Mouse (Mus musculus) forebrain, embryonic 15.5 days (tissue): ENCODE measurements around the gene Tcf21. TPM values are rescaled to one million over a fixed set of nuclear protein-coding genes. Genes with fewer than 3 reads are reported as not detected.

Experiments
- ATAC-seq: fragments of 200-750 bp; cut with Nextera tagmentation; replicated peaks from 2 replicates; pipeline ENCODE4 v1.8.0; 2017; ENCODE audit warnings: mild to moderate bottlenecking, moderate TSS enrichment, moderate library complexity
- H3K27ac ChIP-seq: fragments of 300-500 bp; sonication (generic); replicated peaks from 2 replicates; pipeline ENCODE4 v1.5.1; 2015; ENCODE audit warnings: mild to moderate bottlenecking, inconsistent platforms
- H3K27me3 ChIP-seq: fragments of 300-500 bp; sonication (generic); 2 replicates; pipeline ENCODE4 v1.6.1; 2015; ENCODE audit warnings: inconsistent platforms
- H3K36me3 ChIP-seq: fragments of 300-500 bp; sonication (generic); 2 replicates; pipeline ENCODE4 v1.6.1; 2015; ENCODE audit warnings: mild to moderate bottlenecking, inconsistent platforms
- H3K4me1 ChIP-seq: fragments of 300-500 bp; sonication (generic); 2 replicates; pipeline ENCODE4 v1.6.1; 2015; ENCODE audit warnings: inconsistent platforms
- H3K4me2 ChIP-seq: fragments of 300-500 bp; sonication (generic); replicated peaks from 2 replicates; pipeline ENCODE4 v1.6.1; 2015; ENCODE audit warnings: mild to moderate bottlenecking, inconsistent platforms
- H3K4me3 ChIP-seq: fragments of 300-500 bp; sonication (generic); 2 replicates; pipeline ENCODE4 v1.5.1; 2015; ENCODE audit warnings: mild to moderate bottlenecking, inconsistent platforms
- H3K9ac ChIP-seq: fragments of 300-500 bp; sonication (generic); replicated peaks from 2 replicates; pipeline ENCODE4 v1.6.1; 2015; ENCODE audit warnings: mild to moderate bottlenecking, inconsistent platforms
- H3K9me3 ChIP-seq: fragments of 300-500 bp; sonication (generic); 2 replicates; pipeline ENCODE4 v1.6.1; 2016; ENCODE audit warnings: inconsistent platforms
- WGBS: fragments of 180-500 bp; shearing (Covaris S2); methylation state at CpG from one replicate; pipeline ENCODE4 v1.1.7; 2015; ENCODE audit warnings: mixed read lengths; 5-methylcytosine and 5-hydroxymethylcytosine counted together
- polyA plus RNA-seq: library from polyadenylated mRNA; unstranded; fragments of >200 nt; fragmentation: Nextera tagmentation; extraction: Ambion mirVana; gene quantifications from 2 replicates; pipeline ENCODE4 v1.2.1, GENCODE M21; 2015

Gene Tcf21
- polyA plus RNA-seq = 0.29 and 0.45 TPM in 2 replicates

DNA sequence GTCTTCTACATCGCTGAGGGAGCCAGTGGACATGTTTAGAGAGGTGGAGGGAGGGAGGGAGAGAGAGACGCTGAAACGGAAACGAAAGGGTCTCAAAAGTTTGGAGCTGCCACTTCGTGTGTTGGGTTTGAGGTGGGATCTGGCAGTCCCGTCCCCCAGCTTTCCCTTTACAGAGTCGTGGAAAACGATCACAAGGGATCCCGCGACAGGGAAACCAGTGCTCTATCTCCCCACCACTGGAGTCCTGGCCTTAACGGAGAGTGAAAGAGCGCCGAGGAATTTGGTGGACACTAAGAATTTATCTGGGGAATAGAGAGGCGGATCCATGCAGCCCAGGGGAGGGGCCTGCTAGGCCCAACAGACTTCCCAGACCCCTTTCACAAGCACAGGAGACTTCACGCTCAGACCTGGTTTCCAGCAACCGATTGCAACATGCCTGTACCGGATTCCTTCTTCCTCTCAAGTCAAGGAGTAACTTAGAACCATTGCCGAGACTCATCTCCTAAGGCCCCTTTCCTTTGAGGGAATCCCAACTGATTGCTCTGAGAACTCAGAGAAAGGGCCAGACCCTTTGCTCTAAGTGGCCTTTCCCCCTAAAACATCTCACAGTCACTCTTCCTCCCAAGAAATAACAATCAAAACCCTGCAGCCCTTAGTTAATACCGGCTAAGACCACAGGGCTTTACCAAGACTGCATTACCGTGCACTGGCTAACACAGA, at the start of gene Tcf21:
Gene Tcf21, minus strand, starts transcription at position 304 of the 720 bp plus-strand sequence.
- Histone ChIP-seq H3K4me1 (peaks cover 11% of the 10 kb centered on the region; the same call in 1 of the 2 replicates), H3K27ac (no peak within 1 kb of the TSS), H3K4me2 (no peak within 1 kb of the TSS), H3K9me3 (no peaks in the 10 kb centered on the region), H3K36me3 (no peaks in the 10 kb centered on the region), H3K27me3 (peaks cover 91% of the 10 kb centered on the region), H3K4me3 (peak within 1 kb of the TSS; percentile 11; the same call in 1 of the 2 replicates), H3K9ac (no peak within 1 kb of the TSS)
- ATAC-seq = no peak
- 2% methylated on average over 20 of the region's 20 CpGs for WGBS

DNA sequence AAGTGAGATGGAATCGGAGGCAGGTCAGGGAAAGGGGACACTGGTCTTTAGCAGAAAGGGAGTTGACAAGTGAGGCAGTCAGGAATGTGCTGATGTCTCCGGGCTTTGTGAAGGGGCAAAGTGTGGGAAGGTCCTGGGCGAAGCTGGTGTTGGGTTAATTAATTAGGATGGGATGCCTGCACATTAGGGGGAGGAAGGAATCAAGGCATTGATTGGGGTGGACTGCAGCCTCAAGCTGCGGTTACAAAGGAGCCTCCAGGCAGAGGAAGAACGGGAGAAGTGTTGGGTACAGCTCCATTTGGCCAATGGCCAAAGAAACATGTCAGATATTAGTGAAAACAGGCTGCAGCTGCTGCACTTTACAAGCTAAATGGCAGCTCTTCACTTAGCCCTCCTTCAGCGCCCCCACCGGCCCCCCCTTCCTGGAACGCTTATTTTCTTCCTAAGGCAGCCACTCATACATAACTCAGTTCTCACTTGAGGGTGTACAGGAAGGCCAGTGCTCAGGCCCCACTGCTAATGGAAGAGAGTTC, 48.5 kb upstream of the Tcf21 start:
- 8% methylated on average over 8 of the region's 8 CpGs for WGBS
- no peak overlapping the region for H3K9ac ChIP-seq

GRCm38 (mm10) chr10:22867210-22867609, 47.2 kb upstream of the Tcf21 start:
- no peak overlapping the region for H3K27ac ChIP-seq
- WGBS = 88% methylated on average over 2 of the region's 2 CpGs
- H3K4me2 ChIP-seq = no peak overlapping the region
- no peaks in the 10 kb centered on the region for H3K9me3 ChIP-seq
- H3K9ac ChIP-seq = no peak overlapping the region
- peaks cover 8% of the 10 kb centered on the region for H3K4me1 ChIP-seq
- H3K4me3 ChIP-seq = no peak overlapping the region
- no peak for ATAC-seq
- H3K36me3 ChIP-seq = no peaks in the 10 kb centered on the region
- H3K27me3 ChIP-seq = no peaks in the 10 kb centered on the region

More for the DNA sequence above, 48.5 kb upstream of the Tcf21 start:
- peak; percentile 76 for ATAC-seq
- no peak overlapping the region for H3K4me2 ChIP-seq
- no peak overlapping the region for H3K4me3 ChIP-seq
- H3K36me3 ChIP-seq = no peaks in the 10 kb centered on the region
- no peaks in the 10 kb centered on the region for H3K9me3 ChIP-seq
- H3K27ac ChIP-seq = no peak overlapping the region
- H3K27me3 ChIP-seq = no peaks in the 10 kb centered on the region
- H3K4me1 ChIP-seq = peaks cover 8% of the 10 kb centered on the region

- H3K4me3 ChIP-seq = no peak overlapping the region
- no peak for ATAC-seq
- H3K9ac ChIP-seq = no peak overlapping the region
- 27% methylated on average over 9 of the region's 9 CpGs for WGBS
- H3K9me3 ChIP-seq = no peaks in the 10 kb centered on the region
- H3K27ac ChIP-seq = no peak overlapping the region
- H3K4me1 ChIP-seq = no peaks in the 10 kb centered on the region
- no peak overlapping the region for H3K4me2 ChIP-seq
- no peaks in the 10 kb centered on the region for H3K27me3 ChIP-seq
- H3K36me3 ChIP-seq = no peaks in the 10 kb centered on the region
Observed at GRCm38 (mm10) chr10:22858111-22858510, 38.1 kb upstream of the Tcf21 start.

- no peak overlapping the region for H3K9ac ChIP-seq
- 51% methylated on average over 7 of the region's 7 CpGs for WGBS
- H3K4me2 ChIP-seq = no peak overlapping the region
- H3K36me3 ChIP-seq = no peaks in the 10 kb centered on the region
- H3K4me3 ChIP-seq = no peak overlapping the region
- no peaks in the 10 kb centered on the region for H3K27me3 ChIP-seq
- H3K27ac ChIP-seq = no peak overlapping the region
- ATAC-seq = no peak
- no peaks in the 10 kb centered on the region for H3K4me1 ChIP-seq
- H3K9me3 ChIP-seq = no peaks in the 10 kb centered on the region
Observed at GRCm38 (mm10) chr10:22854330-22854729, 34.4 kb upstream of the Tcf21 start.

DNA sequence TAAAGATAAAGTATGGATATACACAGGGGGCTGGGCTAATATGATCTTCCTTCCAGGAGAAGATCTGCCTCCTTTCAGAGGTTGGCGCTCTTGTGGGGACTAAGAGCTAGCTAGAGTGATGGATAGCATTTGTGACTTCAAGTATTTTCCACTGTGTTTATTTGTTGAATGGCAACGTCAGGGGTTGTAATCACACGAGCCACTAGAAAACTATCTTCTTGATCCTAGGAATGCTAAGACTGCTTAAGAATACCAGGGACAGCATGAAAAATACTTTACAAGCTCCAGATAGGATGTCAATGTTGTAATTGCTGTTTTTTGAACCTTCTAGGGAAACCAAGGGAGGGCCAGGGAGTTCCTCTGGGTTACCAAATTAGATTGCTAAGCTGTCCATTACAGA, 25.4 kb upstream of the Tcf21 start:
- Histone ChIP-seq H3K4me1 (no peaks in the 10 kb centered on the region; the same call in 1 of the 2 replicates), H3K9ac (no peak overlapping the region), H3K36me3 (no peaks in the 10 kb centered on the region), H3K27me3 (peaks cover 51% of the 10 kb centered on the region), H3K27ac (no peak overlapping the region), H3K4me3 (no peak overlapping the region), H3K4me2 (no peak overlapping the region), H3K9me3 (no peaks in the 10 kb centered on the region)
- 6% methylated on average over 3 of the region's 3 CpGs for WGBS
- no peak for ATAC-seq

- Histone ChIP-seq H3K4me1 (no peaks in the 10 kb centered on the region; the same call in 1 of the 2 replicates), H3K9ac (no peak overlapping the region), H3K27me3 (peaks cover 54% of the 10 kb centered on the region), H3K4me2 (no peak overlapping the region), H3K36me3 (no peaks in the 10 kb centered on the region), H3K27ac (no peak overlapping the region), H3K4me3 (no peak overlapping the region), H3K9me3 (no peaks in the 10 kb centered on the region)
- 5% methylated on average over 10 of the region's 10 CpGs for WGBS
- no peak for ATAC-seq
Observed at GRCm38 (mm10) chr10:22844731-22845130, 24.8 kb upstream of the Tcf21 start.

DNA sequence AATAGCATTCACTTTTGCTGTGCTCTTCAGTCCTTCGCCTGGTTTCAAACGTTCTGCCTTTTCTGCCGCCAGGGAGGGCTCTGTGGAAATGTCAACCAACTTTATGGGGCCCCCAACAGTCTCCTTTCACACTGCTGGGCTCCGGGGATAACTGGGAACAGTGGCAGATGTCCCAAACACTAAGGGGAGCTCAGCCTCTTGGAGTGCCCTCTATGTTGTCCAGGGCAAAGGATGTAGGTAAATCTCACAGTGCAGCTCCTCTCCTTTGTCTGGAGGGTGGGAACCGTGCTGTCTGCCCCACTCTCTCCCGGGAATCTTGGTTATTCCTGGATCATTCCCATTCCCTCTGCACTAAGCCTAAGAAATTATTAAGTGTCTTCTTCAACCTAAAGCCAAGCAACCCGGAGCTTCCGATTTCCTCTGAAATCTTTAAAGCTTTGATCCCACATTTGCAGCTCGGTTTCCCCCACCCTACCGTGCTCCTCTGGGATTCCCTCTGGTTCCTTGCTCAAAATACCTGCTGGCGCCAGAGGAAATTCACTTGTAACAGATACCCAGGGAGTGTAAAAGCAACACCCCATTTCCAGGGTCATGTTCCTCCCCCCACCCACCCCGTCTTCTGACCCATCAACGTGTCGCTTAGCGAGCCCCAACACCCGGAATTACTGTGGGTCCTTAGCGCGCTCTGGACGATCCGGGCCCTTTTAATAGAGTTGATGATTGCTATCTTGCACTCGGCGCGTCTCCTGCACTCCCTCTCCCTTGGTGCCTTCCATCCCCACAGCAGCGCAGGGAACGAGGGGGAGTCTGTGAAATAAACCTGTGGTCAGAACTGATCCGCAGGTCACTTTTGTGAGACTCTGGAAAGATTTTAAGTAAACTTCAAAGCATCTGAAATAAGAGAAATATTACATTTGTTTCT, 23.7 kb upstream of the Tcf21 start:
- ATAC-seq = peak; percentile 58; the same call in 1 of the 2 replicates
- Histone ChIP-seq H3K27me3 (peaks cover 62% of the 10 kb centered on the region), H3K36me3 (no peaks in the 10 kb centered on the region), H3K27ac (no peak overlapping the region), H3K9me3 (no peaks in the 10 kb centered on the region), H3K9ac (no peak overlapping the region), H3K4me2 (no peak overlapping the region), H3K4me3 (no peak overlapping the region), H3K4me1 (no peaks in the 10 kb centered on the region; the same call in 1 of the 2 replicates)
- under 1% methylated on average over 26 of the region's 26 CpGs for WGBS

DNA sequence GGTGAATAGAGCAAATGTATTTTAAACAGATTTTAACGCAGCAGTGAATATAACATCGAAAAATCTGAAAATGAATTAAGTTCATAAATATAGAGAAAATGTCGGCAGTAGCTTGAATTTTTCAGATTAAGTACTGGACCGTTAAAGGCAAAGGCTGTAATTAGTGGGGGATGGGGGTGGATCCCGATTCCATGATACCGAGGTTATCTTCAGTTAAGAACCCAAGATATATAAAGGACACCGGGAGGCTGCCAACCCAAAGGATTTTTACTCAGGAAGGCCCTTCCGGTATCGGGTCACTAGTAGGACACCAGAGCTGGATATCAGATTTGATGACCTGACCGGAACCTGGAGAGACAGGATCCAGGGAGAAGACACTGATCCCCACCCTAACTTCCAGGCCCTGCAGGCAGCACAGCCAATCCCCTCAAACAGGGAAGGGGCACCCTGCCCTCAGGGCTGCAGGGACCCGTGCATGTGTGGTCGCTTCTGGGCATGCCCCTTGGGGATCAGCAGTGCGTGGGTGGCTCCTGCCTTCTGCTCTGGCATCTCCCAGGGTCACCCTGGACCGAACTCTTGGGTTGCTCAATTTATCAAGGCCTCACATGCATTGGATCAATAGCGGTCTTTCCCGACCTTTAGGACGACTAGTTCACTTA, 22.9 kb upstream of the Tcf21 start:
- peak; percentile 43; the same call in 1 of the 2 replicates for ATAC-seq
- WGBS = 2% methylated on average over 17 of the region's 17 CpGs
- no peak overlapping the region for H3K4me3 ChIP-seq
- no peak overlapping the region for H3K27ac ChIP-seq
- H3K27me3 ChIP-seq = peaks cover 67% of the 10 kb centered on the region
- H3K36me3 ChIP-seq = no peaks in the 10 kb centered on the region
- H3K9ac ChIP-seq = no peak overlapping the region
- H3K4me2 ChIP-seq = no peak overlapping the region
- H3K9me3 ChIP-seq = no peaks in the 10 kb centered on the region
- H3K4me1 ChIP-seq = no peaks in the 10 kb centered on the region; the same call in 1 of the 2 replicates

DNA sequence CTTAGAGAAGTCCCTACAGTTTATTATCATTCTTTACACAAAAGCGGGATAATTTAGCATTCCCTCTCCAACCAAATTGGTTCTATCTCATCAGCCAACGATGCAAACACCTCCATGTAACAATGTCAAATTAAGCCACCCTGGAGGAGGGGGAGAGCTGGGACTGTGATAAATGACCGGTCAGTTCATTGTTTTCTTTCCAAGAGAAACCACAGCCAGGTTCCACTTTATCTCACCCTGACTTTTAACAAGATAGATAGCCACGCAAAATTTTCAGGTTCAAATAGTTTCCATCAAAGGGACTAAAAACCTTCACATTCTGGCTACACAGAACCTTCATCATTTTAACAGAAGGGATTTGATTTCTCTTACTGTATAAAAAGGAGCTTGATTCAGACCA, 22.1 kb upstream of the Tcf21 start:
- H3K27ac ChIP-seq = no peak overlapping the region
- under 1% methylated on average over 4 of the region's 4 CpGs for WGBS
- ATAC-seq = no peak
- no peaks in the 10 kb centered on the region; the same call in 1 of the 2 replicates for H3K4me1 ChIP-seq
- no peak overlapping the region for H3K4me3 ChIP-seq
- H3K27me3 ChIP-seq = peaks cover 70% of the 10 kb centered on the region
- H3K4me2 ChIP-seq = no peak overlapping the region
- no peaks in the 10 kb centered on the region for H3K9me3 ChIP-seq
- H3K36me3 ChIP-seq = no peaks in the 10 kb centered on the region
- no peak overlapping the region for H3K9ac ChIP-seq

DNA sequence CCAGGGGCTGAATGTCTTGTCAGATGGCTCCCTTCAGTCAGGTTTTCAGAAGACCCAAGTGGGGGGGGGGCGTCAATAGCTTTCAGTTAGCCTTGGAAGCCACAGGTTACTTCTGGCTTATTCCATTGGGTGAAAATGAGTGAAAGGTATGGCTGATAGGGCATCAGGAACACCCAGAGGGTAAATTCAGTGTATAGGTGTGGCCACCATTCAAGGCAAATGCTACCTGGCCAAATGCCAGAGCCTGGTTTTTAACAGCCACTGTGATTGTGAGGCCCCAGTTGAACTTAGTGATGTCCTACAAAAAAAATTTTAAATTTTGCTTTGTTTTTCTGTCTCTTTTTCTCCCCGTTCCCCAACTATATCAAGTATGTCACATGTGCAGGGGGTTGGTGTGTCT, 6.3 kb upstream of the Tcf21 start:
- no peaks in the 10 kb centered on the region for H3K36me3 ChIP-seq
- H3K9ac ChIP-seq = no peak overlapping the region

More for the DNA sequence above, 6.3 kb upstream of the Tcf21 start:
- no peak for ATAC-seq
- Histone ChIP-seq H3K9me3 (no peaks in the 10 kb centered on the region), H3K4me3 (no peak overlapping the region), H3K4me1 (no peaks in the 10 kb centered on the region), H3K27ac (no peak overlapping the region), H3K4me2 (no peak overlapping the region), H3K27me3 (peaks cover 37% of the 10 kb centered on the region)
- WGBS = 78% methylated on average over 2 of the region's 2 CpGs
